In genomic region chr2:160734331-160734730, GRCm38 (mm10) we compare ENCODE assay signal across 9 mouse cellular contexts. TPM values are rescaled to one million over a fixed set of nuclear protein-coding genes. Genes with fewer than 3 reads are reported as not detected.
DNase-seq lines count a peak whose midpoint lies in the region; ATAC-seq and TF ChIP-seq lines count a peak whose summit lies in the region.
"Had no signal": no experiment of that assay in that cellular context is flagged by ENCODE, and none has a peak within 500 bp of the region (broad histone marks: within the 10 kb centered on the region; RNA-seq: fewer than 3 reads in every experiment).

No protein-coding gene starts in this region.

- ATAC-seq in lung, postnatal 0 days = no peak
- ATAC-seq in limb, embryonic 12.5 days (ENCODE audit: insufficient number of reproducible peaks, insufficient read depth, low FRiP score, low TSS enrichment, low read depth) = no peak

- WGBS in heart, adult 2 months = 40% methylated on average over 3 of the region's 3 CpGs
- WGBS in lung, postnatal 0 days = 57% methylated on average over 3 of the region's 3 CpGs
- 82% methylated on average over 3 of the region's 3 CpGs for WGBS in limb, embryonic 12.5 days

- no peak for TF ChIP-seq POLR2A in heart, adult 2 months (IDR thresholded peaks at IDR 0.05; ENCODE audit: insufficient read depth, low read depth, low read length)

- peaks cover 51% of the 10 kb centered on the region for H3K4me1 ChIP-seq in heart, adult 2 months (ENCODE audit: control insufficient read depth, insufficient read depth, low read length)
- H3K4me1 ChIP-seq in lung, postnatal 0 days (ENCODE audit: insufficient read depth, low read depth, low read length) = peaks cover 38% of the 10 kb centered on the region; the same call in 1 of the 2 replicates
- H3K4me1 ChIP-seq in limb, embryonic 12.5 days (replicated peaks) = peaks cover 52% of the 10 kb centered on the region

- H3K79me2 ChIP-seq in heart, adult 2 months (replicated peaks; ENCODE audit: control insufficient read depth, insufficient read depth, low read length) = peaks cover 17% of the 10 kb centered on the region

- TF ChIP-seq EP300 in heart, adult 2 months (IDR thresholded peaks at IDR 0.05; ENCODE audit: insufficient read depth, low read depth, low read length) = no peak
- no peak for TF ChIP-seq EP300 in lung, postnatal 0 days (IDR thresholded peaks at IDR 0.05)

- H3K27ac ChIP-seq in heart, adult 2 months = peak overlapping the region; percentile 83
- H3K27ac ChIP-seq in lung, postnatal 0 days (ENCODE audit: low read length) = no peak overlapping the region; the same call in 1 of the 2 replicates
- H3K27ac ChIP-seq in limb, embryonic 12.5 days = no peak overlapping the region

- H3K4me2 ChIP-seq in lung, postnatal 0 days (replicated peaks; ENCODE audit: low read depth, low read length) = peak overlapping the region; percentile 87
- peak overlapping the region; percentile 94 for H3K4me2 ChIP-seq in limb, embryonic 12.5 days

- no peaks in the 10 kb centered on the region for H3K9me3 ChIP-seq in lung, postnatal 0 days (ENCODE audit: low read length)
- H3K9me3 ChIP-seq in limb, embryonic 12.5 days = no peaks in the 10 kb centered on the region

- no peak for TF ChIP-seq CTCF in heart, adult 2 months (IDR thresholded peaks at IDR 0.05)
- no peak for TF ChIP-seq CTCF in lung, postnatal 0 days (IDR thresholded peaks at IDR 0.05)

- peak overlapping the region; percentile 2; the same call in 1 of the 2 replicates for H3K4me3 ChIP-seq in heart, adult 2 months
- H3K4me3 ChIP-seq in lung, postnatal 0 days (ENCODE audit: low read depth, low read length) = peak overlapping the region; percentile 90; the same call in 1 of the 2 replicates
- H3K4me3 ChIP-seq in limb, embryonic 12.5 days (replicated peaks) = peak overlapping the region; percentile 86

- H3K9ac ChIP-seq in heart, adult 2 months (ENCODE audit: low read depth, low read length) = peak overlapping the region; percentile 32
- H3K9ac ChIP-seq in lung, postnatal 0 days (replicated peaks; ENCODE audit: low read depth) = no peak overlapping the region
- no peak overlapping the region for H3K9ac ChIP-seq in limb, embryonic 12.5 days (replicated peaks)

- H3K27me3 ChIP-seq in heart, adult 2 months (ENCODE audit: control insufficient read depth, insufficient read depth, low read length) = no peaks in the 10 kb centered on the region
- no peaks in the 10 kb centered on the region for H3K27me3 ChIP-seq in lung, postnatal 0 days (replicated peaks; ENCODE audit: insufficient read depth, low read length)
- no peaks in the 10 kb centered on the region for H3K27me3 ChIP-seq in limb, embryonic 12.5 days

- peak in 1 of 2 experiments; percentile 28 for DNase-seq in heart, adult 2 months
- DNase-seq in heart, postnatal 14 days = no peak
- no peak for DNase-seq in lung, postnatal 0 days (ENCODE audit: low spot score)
- no peak for DNase-seq in lung, postnatal 36 days
- DNase-seq in thymus, postnatal 4 days = peak; percentile 46
- DNase-seq in urinary bladder, postnatal 36 days (ENCODE audit: low spot score in 2 of 2) = no peak
- DNase-seq in cerebellum, postnatal 25 days = no peak
- DNase-seq: heart, postnatal 36 days had no signal

- intact Hi-C loops in heart, adult 2 months (cut with DNase I) = no loop called here
- intact Hi-C loops in heart, postnatal 14 days (cut with DNase I) = no loop called here

- peaks cover 22% of the 10 kb centered on the region for H3K36me3 ChIP-seq in heart, adult 2 months (ENCODE audit: control insufficient read depth, insufficient read depth, low read length)
- H3K36me3 ChIP-seq in lung, postnatal 0 days (ENCODE audit: insufficient read depth, low read length) = no peaks in the 10 kb centered on the region
- H3K36me3 ChIP-seq in limb, embryonic 12.5 days = peaks cover 58% of the 10 kb centered on the region

RNA-seq across cellular contexts. Expression of gene Plcg1, which starts 3.2 kb away (rescaled TPM):
- total RNA-seq in heart, adult 2 months (2021) = 10 to 100 TPM; 56.4 to 67.2 TPM
- 45.8 and 66.5 TPM in 2 replicates for polyA plus RNA-seq in heart, adult 2 months (2012; rRNA removed)
- 10 to 100 TPM; 85.7 to 94.4 TPM for total RNA-seq in heart, postnatal 14 days (2021)
- polyA plus RNA-seq in lung, postnatal 0 days (2015; fragmentation: Nextera tagmentation; extraction: Ambion mirVana) = 34.8 and 36.4 TPM in 2 replicates
- 106 and 111 TPM in 2 replicates for polyA plus RNA-seq in limb, embryonic 12.5 days (2016; fragmentation: Nextera tagmentation; extraction: Ambion mirVana)

Comparison
In these comparisons a context has a peak if more than half of its experiments do, and no peak if none do; other contexts are left out.
1. H3K4me3 ChIP-seq: peak in every context shown above with its lines; median percentile 90 in lung, postnatal 0 days; 86 in limb, embryonic 12.5 days; 2 in heart, adult 2 months.